Mouse (Mus musculus) bone marrow macrophage, adult 2 months (primary cell): ENCODE data around the gene Mrpl53.

Experiments used
- CTCF ChIP-seq: IDR thresholded peaks from 2 replicates; pipeline ENCODE4 v1.5.1; 2012; ENCODE audit warnings: low read depth, mild to moderate bottlenecking, low read length, moderate library complexity
- POLR2A ChIP-seq: IDR thresholded peaks from 2 replicates; pipeline ENCODE4 v1.6.1; 2012; ENCODE audit warnings: mild to moderate bottlenecking, low read depth, low read length, borderline replicate concordance

- TF ChIP-seq CTCF (no peak), POLR2A (no peak)
These were observed 9.5 kb downstream of the Mrpl53 start for GRCm38 (mm10) chr6:83118369-83118768.
